Mouse (Mus musculus) lung, embryonic 15.5 days (tissue): ENCODE measurements around the gene Susd6. TPM values are rescaled to one million over a fixed set of nuclear protein-coding genes. Genes with fewer than 3 reads are reported as not detected.
A peak's percentile ranks its signal among the peaks of the same experiment; 100 is the strongest.
"Not testable (repeated sequence)": the region's sequence is repeated elsewhere in the genome, so short reads cannot be mapped to it uniquely, and the experiment has no call there.

Experiments used
- ATAC-seq: fragments of 200-750 bp; cut with Nextera tagmentation; 2 replicates; pipeline ENCODE4 v1.8.0; 2017; ENCODE audit warnings: moderate number of reproducible peaks, borderline replicate concordance; ENCODE audit not compliant: low FRiP score, low TSS enrichment; ENCODE audit errors: extremely low read depth
- H3K27ac ChIP-seq: fragments of 300-500 bp; sonication (generic); 2 replicates; pipeline ENCODE4 v1.5.1; 2015; ENCODE audit warnings: moderate library complexity, mild to moderate bottlenecking, inconsistent platforms
- H3K27me3 ChIP-seq: fragments of 300-500 bp; sonication (generic); 2 replicates; pipeline ENCODE4 v1.6.1; 2015; ENCODE audit warnings: inconsistent platforms
- H3K36me3 ChIP-seq: fragments of 300-500 bp; sonication (generic); 2 replicates; pipeline ENCODE4 v1.6.1; 2015; ENCODE audit warnings: inconsistent platforms
- H3K4me1 ChIP-seq: fragments of 300-500 bp; sonication (generic); 2 replicates; pipeline ENCODE4 v1.6.1; 2015; ENCODE audit warnings: inconsistent platforms
- H3K4me2 ChIP-seq: fragments of 300-500 bp; sonication (generic); 2 replicates; pipeline ENCODE4 v1.6.1; 2015; ENCODE audit warnings: inconsistent platforms, mild to moderate bottlenecking, moderate library complexity
- H3K4me3 ChIP-seq: fragments of 300-500 bp; sonication (generic); 2 replicates; pipeline ENCODE4 v1.5.1; 2015; ENCODE audit warnings: mild to moderate bottlenecking, inconsistent platforms
- H3K9ac ChIP-seq: fragments of 300-500 bp; sonication (generic); 2 replicates; pipeline ENCODE4 v1.6.1; 2015; ENCODE audit warnings: inconsistent platforms
- H3K9me3 ChIP-seq: fragments of 300-500 bp; sonication (generic); 2 replicates; pipeline ENCODE4 v1.6.1; 2016; ENCODE audit warnings: inconsistent platforms
- WGBS: fragments of 180-500 bp; shearing (Covaris S2); methylation state at CpG from one replicate; pipeline ENCODE4 v1.1.7; 2015; 5-methylcytosine and 5-hydroxymethylcytosine counted together
- polyA plus RNA-seq: library from polyadenylated mRNA; unstranded; fragments of >200 nt; fragmentation: Nextera tagmentation; extraction: Ambion mirVana; gene quantifications from 2 replicates; pipeline ENCODE4 v1.2.1, GENCODE M21; 2015

The Susd6 gene
- polyA plus RNA-seq, 1 experiment from 2014 or later = 17.3 TPM

GRCm38 (mm10) chr12:80816380-80817086 is 26.2 kb downstream of the Susd6 start:
- WGBS = 69% methylated on average over 1 of the region's 1 CpGs
- no peaks in the 10 kb centered on the region for H3K9me3 ChIP-seq
- H3K4me1 ChIP-seq = peaks cover 73% of the 10 kb centered on the region
- H3K27ac ChIP-seq = no peak overlapping the region; the same call in 1 of the 2 replicates
- H3K36me3 ChIP-seq = no peaks in the 10 kb centered on the region
- H3K9ac ChIP-seq = no peak overlapping the region
- H3K4me2 ChIP-seq = no peak overlapping the region
- no peak for ATAC-seq
- no peak overlapping the region for H3K4me3 ChIP-seq
- no peaks in the 10 kb centered on the region for H3K27me3 ChIP-seq

DNA sequence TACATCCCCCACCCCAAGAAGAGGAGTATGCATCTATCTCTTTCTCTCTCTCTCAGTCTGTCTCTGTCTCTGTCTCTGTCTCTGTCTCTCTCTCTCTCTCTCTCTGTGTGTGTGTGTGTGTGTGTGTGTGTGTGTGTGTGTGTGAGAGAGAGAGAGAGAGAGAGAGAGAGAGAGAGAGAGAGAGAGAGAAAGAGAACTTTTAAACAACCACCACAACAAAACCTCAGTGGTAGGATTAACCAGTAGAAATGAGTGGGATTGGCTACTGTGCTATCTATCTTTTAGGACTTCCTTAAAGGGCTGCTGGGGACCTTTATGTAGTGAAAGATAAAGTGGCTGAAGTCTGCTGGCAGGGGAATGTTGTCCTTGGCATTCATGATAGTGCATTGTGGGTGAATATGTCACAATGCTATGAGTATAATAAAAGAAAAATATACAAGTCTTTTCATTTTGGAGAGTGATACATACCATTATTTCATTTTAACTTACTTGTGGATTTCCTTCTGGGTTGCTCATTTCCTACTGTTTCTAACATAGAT is 27.5 kb downstream of the Susd6 start:
- peaks cover 72% of the 10 kb centered on the region for H3K4me1 ChIP-seq
- ATAC-seq = no peak
- H3K9ac ChIP-seq = no peak overlapping the region
- H3K36me3 ChIP-seq = no peaks in the 10 kb centered on the region
- no peak overlapping the region for H3K4me2 ChIP-seq
- H3K27me3 ChIP-seq = no peaks in the 10 kb centered on the region
- H3K4me3 ChIP-seq = no peak overlapping the region
- no peaks in the 10 kb centered on the region for H3K9me3 ChIP-seq
- 0 out of 2 replicates have a peak overlapping the region, but pooled peaks have one; percentile 6 for H3K27ac ChIP-seq

GRCm38 (mm10) chr12:80819020-80819419 is 28.7 kb downstream of the Susd6 start:
- not testable (repeated sequence) for H3K9me3 ChIP-seq, H3K9ac ChIP-seq, H3K27me3 ChIP-seq, H3K4me3 ChIP-seq, H3K36me3 ChIP-seq, H3K4me2 ChIP-seq
- Histone ChIP-seq H3K27ac (peak overlapping the region; percentile 55), H3K4me1 (peaks cover 66% of the 10 kb centered on the region)
- 14% methylated on average over 2 of the region's 2 CpGs for WGBS
- ATAC-seq = peak; percentile 35; the same call in 1 of the 2 replicates

DNA sequence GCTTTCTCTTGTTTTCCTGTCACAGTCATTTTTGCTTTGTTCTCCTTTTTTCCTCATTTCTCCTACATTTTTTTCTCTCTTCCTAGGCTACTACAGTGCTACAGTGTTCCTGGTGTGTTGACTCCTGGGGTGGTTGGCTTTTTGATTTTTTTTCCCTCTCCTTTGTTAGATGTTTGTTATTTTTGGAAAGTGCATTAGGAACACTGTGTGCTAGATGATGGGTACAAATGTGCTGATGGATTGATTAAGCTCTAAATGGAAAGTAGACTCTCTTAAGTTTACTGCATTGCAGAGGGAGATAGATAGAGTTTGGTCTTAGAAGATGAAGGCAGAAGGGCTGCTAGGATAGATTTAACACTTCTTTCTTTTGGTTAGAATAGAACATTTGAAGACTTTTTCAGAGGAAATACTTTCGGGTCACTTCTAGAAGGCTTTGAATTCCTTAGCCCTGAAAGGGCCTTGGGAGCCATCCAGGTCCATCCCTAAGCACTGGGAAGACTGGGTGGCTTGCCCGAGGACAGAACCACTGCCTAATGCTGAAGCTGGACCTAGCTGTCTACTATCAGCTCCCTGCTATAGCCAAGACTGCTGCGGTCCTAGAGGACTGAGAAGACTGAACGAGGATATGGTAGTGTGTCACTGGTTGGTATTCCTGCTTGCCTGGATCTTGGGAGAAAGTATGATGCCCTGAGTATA is 31.1 kb downstream of the Susd6 start:
- no peak overlapping the region for H3K9ac ChIP-seq
- H3K27ac ChIP-seq = peak overlapping the region; percentile 53
- no peaks in the 10 kb centered on the region for H3K27me3 ChIP-seq
- no peak overlapping the region for H3K4me3 ChIP-seq
- no peaks in the 10 kb centered on the region for H3K9me3 ChIP-seq
- H3K4me1 ChIP-seq = peaks cover 53% of the 10 kb centered on the region
- no peaks in the 10 kb centered on the region for H3K36me3 ChIP-seq
- ATAC-seq = no peak
- 67% methylated on average over 4 of the region's 4 CpGs for WGBS
- no peak overlapping the region for H3K4me2 ChIP-seq

DNA sequence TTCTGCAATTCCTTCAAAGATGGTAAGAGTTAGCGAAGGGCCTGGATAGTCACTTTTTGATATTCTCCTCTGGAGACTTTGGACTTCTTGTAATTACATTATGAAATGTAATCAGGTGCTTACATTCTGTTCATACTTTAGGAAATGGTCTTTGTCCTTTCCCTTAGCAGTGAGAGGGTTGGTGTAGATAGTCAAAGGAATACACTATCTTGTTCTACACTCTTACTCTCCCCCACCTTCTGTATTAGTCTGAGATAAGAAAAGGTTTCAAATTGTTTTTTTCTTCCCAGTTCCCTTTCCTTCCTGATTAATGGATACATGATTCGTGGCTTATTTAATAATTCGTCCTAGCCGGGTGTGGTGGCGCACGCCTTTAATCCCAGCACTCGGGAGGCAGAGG is 32.2 kb downstream of the Susd6 start:
- H3K4me3 ChIP-seq = no peak overlapping the region
- no peaks in the 10 kb centered on the region for H3K9me3 ChIP-seq
- H3K27me3 ChIP-seq = no peaks in the 10 kb centered on the region
- no peak for ATAC-seq
- no peak overlapping the region for H3K9ac ChIP-seq
- no peak overlapping the region for H3K4me2 ChIP-seq
- no peaks in the 10 kb centered on the region for H3K36me3 ChIP-seq
- WGBS = 91% methylated on average over 7 of the region's 7 CpGs
- H3K27ac ChIP-seq = no peak overlapping the region
- peaks cover 52% of the 10 kb centered on the region for H3K4me1 ChIP-seq

DNA sequence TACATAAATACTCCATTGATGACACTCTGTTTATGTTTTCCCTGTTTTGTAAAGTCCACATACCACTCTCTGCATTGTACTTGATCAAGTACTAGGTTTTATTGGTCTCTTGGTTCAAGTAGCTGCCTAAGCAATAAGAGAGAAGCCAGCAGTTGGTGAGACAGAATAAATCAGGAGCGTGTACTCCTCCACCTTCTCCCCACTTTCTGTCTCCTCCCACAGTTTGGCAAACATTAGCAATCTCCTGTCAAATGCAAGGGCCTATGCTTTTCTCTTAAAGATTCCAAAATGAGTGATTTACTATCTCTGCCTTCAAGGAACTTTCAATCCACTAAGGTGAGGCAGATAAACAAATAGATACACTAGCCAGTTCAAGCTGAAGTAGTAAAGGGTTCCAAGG is 33.9 kb downstream of the Susd6 start:
- Histone ChIP-seq H3K9ac (no peak overlapping the region), H3K4me1 (peaks cover 55% of the 10 kb centered on the region), H3K9me3 (no peaks in the 10 kb centered on the region), H3K36me3 (no peaks in the 10 kb centered on the region), H3K4me3 (no peak overlapping the region), H3K27ac (no peak overlapping the region), H3K27me3 (no peaks in the 10 kb centered on the region), H3K4me2 (no peak overlapping the region)
- 39% methylated on average over 1 of the region's 1 CpGs for WGBS
- ATAC-seq = no peak

GRCm38 (mm10) chr12:80826423-80826822 is 36.1 kb downstream of the Susd6 start:
- Histone ChIP-seq H3K27ac (peak overlapping the region; percentile 43), H3K9me3 (no peaks in the 10 kb centered on the region), H3K27me3 (no peaks in the 10 kb centered on the region), H3K4me1 (peaks cover 47% of the 10 kb centered on the region), H3K4me3 (no peak overlapping the region), H3K9ac (no peak overlapping the region), H3K4me2 (no peak overlapping the region), H3K36me3 (peaks cover 4% of the 10 kb centered on the region; the same call in 1 of the 2 replicates)
- peak; percentile 76; the same call in 1 of the 2 replicates for ATAC-seq
- 42% methylated on average over 1 of the region's 1 CpGs for WGBS

- 13% methylated on average over 5 of the region's 5 CpGs for WGBS
- no peak overlapping the region for H3K9ac ChIP-seq
- peaks cover 9% of the 10 kb centered on the region for H3K36me3 ChIP-seq
- H3K4me3 ChIP-seq = no peak overlapping the region
- peak; percentile 53; the same call in 1 of the 2 replicates for ATAC-seq
- H3K4me2 ChIP-seq = peak overlapping the region; percentile 15; the same call in 1 of the 2 replicates
- no peaks in the 10 kb centered on the region for H3K27me3 ChIP-seq
- H3K9me3 ChIP-seq = no peaks in the 10 kb centered on the region
- H3K4me1 ChIP-seq = peaks cover 40% of the 10 kb centered on the region
- peak overlapping the region; percentile 81 for H3K27ac ChIP-seq
These were observed 37.2 kb downstream of the Susd6 start for GRCm38 (mm10) chr12:80827464-80828015.

DNA sequence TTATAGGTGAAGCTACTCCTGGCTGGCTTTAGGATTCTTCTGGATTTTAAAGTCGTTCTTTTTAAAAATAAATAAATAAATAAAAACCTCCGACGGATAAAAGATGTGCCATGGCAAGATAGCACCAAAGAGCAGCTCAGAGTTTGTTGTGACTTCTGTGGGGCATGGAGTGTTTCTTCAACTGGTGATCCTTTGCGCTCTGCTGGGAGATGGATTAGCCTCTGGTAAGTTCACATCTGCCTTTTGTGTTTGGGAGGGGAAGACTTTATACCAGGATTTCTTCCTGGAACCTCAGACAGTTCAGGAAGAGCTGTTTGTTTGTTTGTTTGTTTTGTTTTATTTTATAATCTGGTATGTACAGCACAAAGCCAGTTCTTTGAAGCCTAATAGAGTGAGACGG is 37.7 kb downstream of the Susd6 start:
- Histone ChIP-seq H3K4me1 (peaks cover 40% of the 10 kb centered on the region), H3K9me3 (no peaks in the 10 kb centered on the region)

DNA sequence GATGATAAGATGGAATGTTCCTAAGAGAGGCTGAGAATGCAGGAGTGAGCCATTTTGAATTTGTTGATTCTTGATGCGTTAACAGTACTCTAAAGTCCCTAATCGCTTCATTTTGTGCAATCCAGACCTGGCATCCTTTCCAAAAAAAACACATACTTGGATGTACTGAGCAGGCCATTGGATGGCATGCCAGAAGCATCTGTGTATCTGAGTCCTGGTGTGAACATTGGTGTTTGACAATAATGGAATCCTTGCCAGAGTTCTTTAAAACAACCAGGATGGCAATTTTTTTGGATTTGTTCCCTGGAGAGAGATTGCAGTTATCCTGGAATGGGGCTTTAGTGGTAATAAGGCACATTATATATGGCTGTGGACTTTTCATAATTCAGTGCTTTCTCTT is 38.6 kb downstream of the Susd6 start:
- Histone ChIP-seq H3K27ac (peak overlapping the region; percentile 81; the same call in 1 of the 2 replicates), H3K9ac (no peak overlapping the region), H3K36me3 (peaks cover 10% of the 10 kb centered on the region), H3K4me1 (peaks cover 45% of the 10 kb centered on the region), H3K9me3 (no peaks in the 10 kb centered on the region), H3K4me3 (no peak overlapping the region), H3K27me3 (no peaks in the 10 kb centered on the region), H3K4me2 (no peak overlapping the region)
- 78% methylated on average over 2 of the region's 2 CpGs for WGBS
- no peak for ATAC-seq

More for the DNA sequence above, 37.7 kb downstream of the Susd6 start:
- peaks cover 10% of the 10 kb centered on the region for H3K36me3 ChIP-seq
- peak overlapping the region; percentile 81 for H3K27ac ChIP-seq
- 49% methylated on average over 5 of the region's 5 CpGs for WGBS
- H3K9ac ChIP-seq = no peak overlapping the region
- H3K4me3 ChIP-seq = no peak overlapping the region
- no peak overlapping the region for H3K4me2 ChIP-seq
- no peaks in the 10 kb centered on the region for H3K27me3 ChIP-seq
- ATAC-seq = no peak

DNA sequence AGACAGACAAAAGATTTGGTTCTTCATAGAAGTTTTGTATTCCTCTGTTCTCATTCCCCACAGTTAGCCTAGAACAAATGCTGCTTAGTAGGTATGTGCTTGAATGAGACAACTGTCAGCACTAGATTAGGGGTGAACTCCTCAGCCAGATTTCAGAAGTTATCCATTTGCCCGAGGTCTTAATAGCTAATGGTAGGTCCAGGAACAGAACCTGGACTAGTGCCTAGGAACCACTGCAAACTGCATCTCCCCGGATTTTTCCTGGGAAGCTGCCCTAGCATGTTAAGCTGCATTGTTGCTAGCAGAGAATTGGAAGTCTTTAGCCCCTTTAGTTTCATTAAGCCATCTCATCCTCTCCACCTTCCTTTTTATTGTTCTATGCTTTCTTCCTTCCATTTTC is 39.9 kb downstream of the Susd6 start:
- peaks cover 10% of the 10 kb centered on the region for H3K36me3 ChIP-seq
- H3K27me3 ChIP-seq = no peaks in the 10 kb centered on the region
- no peak overlapping the region for H3K4me2 ChIP-seq
- no peaks in the 10 kb centered on the region for H3K9me3 ChIP-seq
- peaks cover 56% of the 10 kb centered on the region for H3K4me1 ChIP-seq
- 52% methylated on average over 2 of the region's 2 CpGs for WGBS
- no peak overlapping the region for H3K4me3 ChIP-seq
- peak overlapping the region; percentile 44 for H3K27ac ChIP-seq
- ATAC-seq = no peak
- no peak overlapping the region for H3K9ac ChIP-seq

GRCm38 (mm10) chr12:80830820-80831219 is 40.5 kb downstream of the Susd6 start:
- ATAC-seq = no peak
- 46% methylated on average over 2 of the region's 2 CpGs for WGBS
- no peak overlapping the region for H3K4me2 ChIP-seq
- no peak overlapping the region for H3K9ac ChIP-seq
- H3K36me3 ChIP-seq = peaks cover 10% of the 10 kb centered on the region
- no peaks in the 10 kb centered on the region for H3K9me3 ChIP-seq
- H3K27ac ChIP-seq = peak overlapping the region; percentile 44; the same call in 1 of the 2 replicates
- H3K4me1 ChIP-seq = peaks cover 56% of the 10 kb centered on the region
- no peak overlapping the region for H3K4me3 ChIP-seq
- no peaks in the 10 kb centered on the region for H3K27me3 ChIP-seq
